Mouse (Mus musculus) layer of hippocampus, adult 9-11 months (tissue): Measurements from ENCODE around the gene Psors1c2.
"Not testable (repeated sequence)": the region's sequence is repeated elsewhere in the genome, so short reads cannot be mapped to it uniquely, and the experiment has no call there.

Source experiments
- DNase-seq: peaks from one replicate; pipeline ENCODE4 v3.0.0; 2022

Gene Psors1c2

GRCm38 (mm10) chr17:35532901-35533300, at the start of gene Psors1c2:
Psors1c2 (plus strand) TSS chr17:35533201.
- DNase-seq, result no peak

GRCm38 (mm10) chr17:35484066-35484465, 48.9 kb upstream of the Psors1c2 start:
- DNase-seq, result peak; percentile 9

- DNase-seq, result no peak
These were observed 47.3 kb upstream of the Psors1c2 start for GRCm38 (mm10) chr17:35485702-35486101.

- no peak for DNase-seq
These were observed 46.3 kb upstream of the Psors1c2 start for GRCm38 (mm10) chr17:35486726-35487125.

- DNase-seq, result no peak
These were observed 45.0 kb upstream of the Psors1c2 start for GRCm38 (mm10) chr17:35488041-35488440.

DNA sequence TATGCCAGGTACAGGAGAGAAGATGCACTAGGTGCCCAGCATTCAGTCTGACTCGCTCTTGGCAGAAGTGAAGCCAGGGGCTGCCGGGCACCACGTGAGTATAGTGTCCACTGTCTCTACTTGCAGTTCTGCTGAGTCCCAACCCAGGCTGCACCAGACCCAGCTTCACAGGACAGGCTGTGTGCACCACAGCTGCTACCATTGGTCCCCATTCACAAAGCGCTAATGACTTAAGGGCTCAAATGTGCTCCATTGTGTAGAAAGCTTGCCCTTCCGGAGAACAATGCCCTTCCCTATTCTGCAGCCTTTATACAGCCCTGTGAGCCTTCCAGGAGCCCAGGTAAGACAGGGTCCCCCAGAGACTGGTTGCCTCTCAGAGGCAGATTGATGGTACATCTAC, 42.7 kb upstream of the Psors1c2 start:
- DNase-seq, result no peak

DNA sequence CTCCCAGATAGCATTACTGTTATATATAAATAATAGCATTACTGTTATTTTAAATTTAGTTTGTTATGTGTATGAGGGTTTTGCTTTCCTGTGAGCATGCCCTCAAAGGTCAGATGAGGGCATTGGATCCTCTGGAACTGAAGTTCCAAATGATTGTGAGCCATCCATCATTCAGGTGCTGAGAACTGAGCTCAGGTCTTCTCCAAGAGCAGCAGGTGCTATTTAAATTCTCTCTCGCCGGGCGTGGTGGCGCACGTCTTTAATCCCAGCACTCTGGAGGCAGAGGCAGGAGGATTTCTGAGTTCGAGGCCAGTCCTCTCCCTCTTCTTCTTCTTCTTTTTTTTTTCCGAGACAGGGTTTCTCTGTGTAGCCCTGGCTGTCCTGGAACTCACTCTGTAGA, 35.9 kb upstream of the Psors1c2 start:
- no peak for DNase-seq

DNA sequence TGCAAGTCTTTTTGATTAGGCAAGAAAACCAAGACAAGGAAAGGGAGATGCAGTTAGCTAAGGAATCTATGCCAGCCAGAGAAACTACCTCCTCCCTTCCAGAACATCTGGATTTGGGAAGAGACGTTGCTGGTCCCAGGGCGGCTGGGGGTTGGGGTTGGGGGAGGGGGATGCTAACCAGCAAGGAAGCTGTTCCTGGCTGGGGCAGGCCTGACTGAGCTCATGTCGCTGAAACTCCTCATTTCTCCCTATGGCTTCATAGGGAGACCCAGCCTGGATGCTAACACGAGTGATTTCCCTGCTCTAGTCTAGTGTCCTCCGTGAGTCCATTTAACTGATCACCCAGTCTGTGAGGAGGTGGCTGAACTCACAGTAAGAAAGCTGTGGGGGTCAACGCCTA, 30.8 kb upstream of the Psors1c2 start:
- DNase-seq, result no peak

DNA sequence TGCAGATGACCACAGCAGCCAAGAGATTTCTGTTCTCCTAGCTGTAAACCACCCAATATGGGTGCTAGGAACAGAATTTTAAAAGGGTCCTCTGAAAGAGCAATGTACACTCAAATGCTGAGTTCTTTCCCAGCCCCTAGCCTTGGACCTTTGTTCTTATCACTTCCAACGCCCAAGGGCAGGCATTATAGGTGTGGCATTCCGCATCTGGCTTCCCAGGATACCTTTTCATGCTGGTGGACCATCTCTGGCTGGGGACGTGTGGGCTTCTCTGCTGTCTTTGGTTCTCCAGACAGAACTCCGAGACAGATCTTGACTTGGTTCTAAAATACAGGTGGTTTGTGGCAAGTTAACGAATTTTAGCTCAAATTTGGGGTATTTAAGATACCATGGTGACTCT, 30.2 kb upstream of the Psors1c2 start:
- DNase-seq, result no peak

DNA sequence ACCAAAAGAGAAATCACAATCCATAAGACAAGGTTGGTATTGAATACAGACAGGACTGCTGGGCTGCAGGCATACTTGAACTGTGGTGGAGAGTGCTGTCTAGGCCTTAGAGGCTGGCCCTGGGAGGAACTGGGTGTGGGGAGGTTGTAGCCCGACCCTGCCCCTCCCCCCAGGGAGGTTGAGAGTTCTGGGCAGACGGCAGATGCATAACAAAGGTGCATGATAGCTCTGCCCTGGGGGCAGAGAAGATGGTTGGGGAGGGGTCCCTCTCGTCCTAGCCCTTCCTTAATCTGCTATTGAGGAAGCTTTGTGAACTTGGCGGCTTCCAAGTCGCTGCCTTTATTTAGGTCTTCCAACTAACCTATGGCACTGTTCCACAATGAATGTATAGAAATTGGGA, 29.2 kb upstream of the Psors1c2 start:
- DNase-seq, result no peak

DNA sequence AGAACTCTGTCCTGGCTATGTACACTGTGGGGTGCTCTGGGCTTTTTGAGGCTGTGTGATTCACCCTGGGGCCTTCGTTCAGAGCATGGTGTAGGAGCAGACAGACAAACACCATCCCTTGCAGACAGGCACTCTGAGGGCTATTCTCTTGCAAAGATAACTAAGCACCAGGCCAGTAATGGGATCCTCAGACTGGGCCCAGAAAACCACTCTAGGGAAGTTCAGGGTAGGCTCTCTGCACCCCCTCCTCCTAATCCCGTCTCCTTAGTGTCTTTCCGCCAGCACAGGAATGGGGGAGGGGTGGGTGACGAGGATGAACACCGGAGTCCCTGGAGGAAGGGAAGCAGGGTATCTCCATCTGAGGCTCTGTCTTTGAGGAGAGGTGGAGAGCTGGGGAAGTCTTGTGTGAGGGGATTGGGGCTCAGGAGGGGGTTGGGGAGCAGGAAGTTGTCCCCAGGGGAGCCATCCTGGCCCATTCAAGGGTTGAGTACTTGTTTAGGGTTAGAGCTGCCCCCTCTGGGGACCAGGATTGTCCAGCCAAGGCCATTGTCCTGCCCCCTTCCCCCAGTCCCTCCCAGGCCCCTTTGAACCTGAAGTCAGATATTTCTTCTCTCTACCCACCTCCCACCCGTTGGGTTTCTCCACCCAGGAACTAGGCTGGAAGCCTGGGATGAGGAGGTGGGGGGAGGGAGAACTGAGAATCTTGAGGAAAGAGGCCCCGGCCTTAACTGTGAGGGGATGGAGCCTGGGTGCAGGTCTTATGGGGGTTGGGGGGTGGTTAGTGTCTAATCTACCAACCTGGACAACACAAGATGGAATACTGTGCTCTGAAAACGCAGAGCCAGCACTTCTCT, 28.1 kb upstream of the Psors1c2 start:
- DNase-seq, result no peak

- no peak for DNase-seq
These were observed 27.2 kb upstream of the Psors1c2 start, which contains the start of gene Pou5f1 for GRCm38 (mm10) chr17:35505776-35506175. Pou5f1 (plus strand) TSS chr17:35506018.

DNA sequence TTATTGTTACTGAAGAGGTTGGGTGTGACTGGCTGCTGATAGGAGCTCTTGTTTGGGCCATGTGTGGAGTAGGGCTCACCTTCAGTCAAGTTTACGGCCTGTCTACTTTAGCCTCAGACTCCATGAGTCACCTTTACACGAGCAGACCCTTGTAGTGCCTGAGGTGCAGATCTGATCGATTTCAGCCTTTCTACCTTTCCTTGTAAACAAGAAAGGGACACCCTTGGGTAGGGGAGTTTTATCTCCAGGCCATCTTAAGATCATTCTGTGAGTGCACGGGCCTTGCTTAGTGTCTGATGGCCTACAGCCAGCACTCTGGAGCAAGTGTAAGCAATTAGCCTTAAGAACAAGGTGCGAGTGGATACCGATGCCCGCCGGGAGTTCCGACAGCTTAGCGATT, 26.1 kb upstream of the Psors1c2 start:
- DNase-seq, result no peak

DNA sequence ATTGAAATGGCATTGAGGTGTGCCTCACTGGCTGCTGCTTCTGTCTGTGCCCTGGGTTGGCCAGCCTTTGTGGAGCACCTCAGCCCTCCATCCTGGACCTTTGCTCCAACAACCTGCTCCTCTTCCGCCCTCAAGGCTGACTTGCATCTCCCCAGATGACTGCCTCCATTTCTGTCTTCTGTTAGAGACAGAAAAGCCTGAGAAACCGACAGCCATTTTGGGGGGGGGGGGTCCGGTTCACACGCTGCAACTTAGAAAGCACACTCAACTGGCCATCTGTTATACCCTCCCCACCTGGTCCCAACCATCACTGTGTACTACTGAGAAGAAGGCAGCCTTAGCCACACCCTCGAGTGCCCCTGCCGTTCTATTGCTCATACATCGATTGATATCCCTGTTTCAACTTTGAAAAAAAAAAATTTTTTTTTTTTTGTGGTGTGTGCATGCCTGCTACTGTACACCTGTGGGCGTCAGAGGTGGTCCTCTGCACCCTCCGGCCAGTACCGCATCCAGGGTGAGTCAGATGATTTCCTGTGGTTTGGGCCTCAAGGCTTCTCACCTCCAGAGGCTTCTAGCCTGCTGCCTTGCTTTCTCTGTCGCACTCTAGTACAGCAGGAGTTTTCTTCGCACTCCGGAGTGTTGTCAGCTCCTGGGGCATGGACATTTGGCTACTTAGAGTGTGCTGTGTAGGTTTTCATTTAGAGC, 25.3 kb upstream of the Psors1c2 start:
- no peak for DNase-seq

- DNase-seq, result not testable (repeated sequence)
These were observed 24.7 kb upstream of the Psors1c2 start for GRCm38 (mm10) chr17:35508279-35508678.

DNA sequence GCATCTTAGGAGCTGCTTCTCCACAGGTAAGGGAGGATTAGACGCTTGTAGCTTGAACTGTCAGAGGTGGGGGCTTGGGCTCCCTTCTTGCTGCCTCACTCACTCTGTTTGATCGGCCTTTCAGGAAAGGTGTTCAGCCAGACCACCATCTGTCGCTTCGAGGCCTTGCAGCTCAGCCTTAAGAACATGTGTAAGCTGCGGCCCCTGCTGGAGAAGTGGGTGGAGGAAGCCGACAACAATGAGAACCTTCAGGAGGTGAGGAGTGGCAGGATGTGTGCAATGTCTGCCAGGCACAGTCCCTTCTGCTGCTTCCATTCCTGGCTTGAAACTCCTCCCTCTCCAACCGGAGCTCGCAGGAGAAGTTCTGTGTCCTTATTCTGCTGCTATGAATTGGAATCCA, 23.7 kb upstream of the Psors1c2 start:
- DNase-seq, result no peak

GRCm38 (mm10) chr17:35512916-35513626, 19.9 kb upstream of the Psors1c2 start:
- DNase-seq, result no peak

- DNase-seq, result no peak
These were observed 19.1 kb upstream of the Psors1c2 start for GRCm38 (mm10) chr17:35513886-35514285.

- no peak for DNase-seq
These were observed 18.2 kb upstream of the Psors1c2 start for GRCm38 (mm10) chr17:35514756-35515155.

- no peak for DNase-seq
These were observed 16.9 kb upstream of the Psors1c2 start for GRCm38 (mm10) chr17:35515911-35516640.

- peak; percentile 96 for DNase-seq
These were observed 16.1 kb upstream of the Psors1c2 start, which contains the start of the genes Tcf19 and Cchcr1 for GRCm38 (mm10) chr17:35516652-35517500. Tcf19 (minus strand) TSS chr17:35516824. Cchcr1 (plus strand) TSS chr17:35517100.

- no peak for DNase-seq
These were observed 15.5 kb upstream of the Psors1c2 start for GRCm38 (mm10) chr17:35517526-35517925.
